Mouse (Mus musculus) cerebellum, adult 9-10 months (tissue): ENCODE measurements around the gene Tpi1.
A peak's percentile ranks its signal among the peaks of the same experiment; 100 is the strongest.
"Not testable (repeated sequence)": the region's sequence is repeated elsewhere in the genome, so short reads cannot be mapped to it uniquely, and the experiment has no call there.

Experiments
- DNase-seq: peaks from one replicate; pipeline ENCODE4 v3.0.0; 2022

Tpi1 gene

GRCm38 (mm10) chr6:124808358-124809012, 5.6 kb downstream of the Tpi1 start, which contains the start of gene Spsb2:
Gene Spsb2 (plus strand): TSS chr6:124808661.
- DNase-seq, result peak; percentile 68

GRCm38 (mm10) chr6:124807986-124808357, 6.1 kb downstream of the Tpi1 start:
- no peak for DNase-seq

- DNase-seq, result no peak
Measured at GRCm38 (mm10) chr6:124807366-124807765, 6.7 kb downstream of the Tpi1 start.

- no peak for DNase-seq
Measured at GRCm38 (mm10) chr6:124806446-124807140, 7.5 kb downstream of the Tpi1 start.

GRCm38 (mm10) chr6:124805341-124806321, 8.5 kb downstream of the Tpi1 start:
- peak; percentile 93 for DNase-seq

GRCm38 (mm10) chr6:124804341-124804740, 9.8 kb downstream of the Tpi1 start:
- DNase-seq, result no peak

GRCm38 (mm10) chr6:124803691-124804090, 10.4 kb downstream of the Tpi1 start:
- DNase-seq, result not testable (repeated sequence)

- no peak for DNase-seq
Measured at GRCm38 (mm10) chr6:124803061-124803460, 11.0 kb downstream of the Tpi1 start.

- not testable (repeated sequence) for DNase-seq
Measured at GRCm38 (mm10) chr6:124802400-124802799, 11.7 kb downstream of the Tpi1 start.

GRCm38 (mm10) chr6:124796200-124796599, 17.9 kb downstream of the Tpi1 start:
- no peak for DNase-seq

GRCm38 (mm10) chr6:124795781-124796180, 18.3 kb downstream of the Tpi1 start:
- no peak for DNase-seq

- no peak for DNase-seq
Measured at GRCm38 (mm10) chr6:124791911-124792310, 22.2 kb downstream of the Tpi1 start.

GRCm38 (mm10) chr6:124790121-124790520, 24.0 kb downstream of the Tpi1 start:
- DNase-seq, result no peak

GRCm38 (mm10) chr6:124789519-124789918, 24.6 kb downstream of the Tpi1 start:
- no peak for DNase-seq

GRCm38 (mm10) chr6:124787722-124788121, 26.4 kb downstream of the Tpi1 start:
- DNase-seq, result no peak

GRCm38 (mm10) chr6:124786756-124787420, 27.2 kb downstream of the Tpi1 start:
- DNase-seq, result peak; percentile 95

GRCm38 (mm10) chr6:124782436-124782835, 31.7 kb downstream of the Tpi1 start:
- no peak for DNase-seq

GRCm38 (mm10) chr6:124780917-124781316, 33.2 kb downstream of the Tpi1 start:
- no peak for DNase-seq

- no peak for DNase-seq
Measured at GRCm38 (mm10) chr6:124779984-124780416, 34.1 kb downstream of the Tpi1 start.

GRCm38 (mm10) chr6:124779222-124779983, 34.7 kb downstream of the Tpi1 start, which contains the start of gene Lrrc23:
Gene Lrrc23 (minus strand): TSS chr6:124779727.
- no peak for DNase-seq

GRCm38 (mm10) chr6:124770511-124770910, 43.6 kb downstream of the Tpi1 start:
- no peak for DNase-seq

GRCm38 (mm10) chr6:124770013-124770412, 44.1 kb downstream of the Tpi1 start:
- DNase-seq, result no peak
